Mouse (Mus musculus) brain, embryonic 14.5 days (tissue): ENCODE data around the gene Atp6v0e. TPM values are rescaled to one million over a fixed set of nuclear protein-coding genes. Genes with fewer than 3 reads are reported as not detected.

Experiments
- DNase-seq: peaks from one replicate; pipeline ENCODE4 v3.0.0-alpha.2; 2011; ENCODE audit warnings: low read depth
- CTCF ChIP-seq: fragments of 200-500 bp; IDR thresholded peaks from 2 replicates; pipeline ENCODE4 v1.5.1; 2012; ENCODE audit warnings: inconsistent platforms, mild to moderate bottlenecking, moderate library complexity, borderline replicate concordance; ENCODE audit not compliant: insufficient read depth, insufficient read length; ENCODE audit errors: extremely low read depth
- POLR2A ChIP-seq: fragments of 200-500 bp; IDR thresholded peaks from 2 replicates; pipeline ENCODE4 v1.6.1; 2012; ENCODE audit warnings: mild to moderate bottlenecking, inconsistent platforms, borderline replicate concordance; ENCODE audit not compliant: poor library complexity, insufficient read depth, insufficient read length, severe bottlenecking; ENCODE audit errors: extremely low read depth
- polyA plus RNA-seq: library from polyadenylated mRNA; depleted of rRNA; stranded (reverse); fragments of >200 nt; gene quantifications from 2 replicates; pipeline ENCODE4 v1.2.3, GENCODE M21; 2012

The Atp6v0e gene
- polyA plus RNA-seq, 1 experiment: 79.1 TPM

DNA sequence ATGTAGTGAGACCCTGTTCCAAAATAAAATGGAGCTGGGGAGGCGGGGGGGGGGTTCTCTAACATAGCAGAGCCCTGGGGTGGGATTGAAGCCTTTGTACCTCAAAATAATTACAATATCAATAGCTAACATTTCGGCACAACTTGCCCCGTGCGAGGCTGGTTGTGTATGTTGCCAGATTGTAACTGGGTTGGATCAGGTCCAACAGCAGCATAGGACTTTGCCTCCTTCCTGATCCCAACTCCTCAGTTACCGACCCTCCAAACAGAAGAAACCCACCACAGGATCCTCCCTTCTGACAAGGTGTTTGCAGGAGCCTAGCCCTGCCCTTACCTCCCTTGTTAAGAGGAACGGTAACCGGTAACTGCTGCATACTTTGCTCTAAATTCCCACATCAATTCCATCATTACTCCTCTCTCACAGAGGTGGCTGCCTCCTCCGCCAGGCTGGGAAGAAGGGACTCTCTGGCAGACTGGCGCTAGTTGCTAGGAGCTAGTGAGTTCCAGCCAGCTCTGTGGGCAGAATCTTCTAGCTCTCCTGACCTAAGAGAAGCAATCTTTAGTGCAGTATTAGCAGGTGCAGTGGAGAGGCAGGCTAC is 46.1 kb downstream of the Atp6v0e start:
- DNase-seq: peak; percentile 54

DNA sequence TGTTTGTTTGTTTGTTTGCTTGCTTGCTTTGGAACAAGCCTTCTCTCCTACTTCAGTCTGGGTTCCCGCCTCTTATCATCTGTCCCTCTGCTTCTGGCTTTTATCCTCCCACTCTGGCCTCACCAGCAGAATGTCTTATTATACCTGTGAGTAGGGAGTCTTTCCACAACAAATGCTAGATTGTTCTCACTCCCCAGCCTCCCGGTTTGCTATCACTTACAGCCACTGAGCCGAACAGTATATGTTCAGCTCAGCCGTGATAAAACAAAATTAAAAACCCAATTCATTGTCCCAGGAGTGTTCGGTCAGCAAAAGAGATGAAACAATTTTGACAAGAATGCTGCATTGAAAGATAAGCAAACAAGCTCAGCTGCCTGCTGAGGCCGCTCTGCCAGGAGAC is 47.0 kb downstream of the Atp6v0e start:
- TF ChIP-seq POLR2A (no peak), CTCF (no peak)
- DNase-seq: no peak

More for the DNA sequence above, 46.1 kb downstream of the Atp6v0e start:
- TF ChIP-seq CTCF (no peak), POLR2A (no peak)

DNA sequence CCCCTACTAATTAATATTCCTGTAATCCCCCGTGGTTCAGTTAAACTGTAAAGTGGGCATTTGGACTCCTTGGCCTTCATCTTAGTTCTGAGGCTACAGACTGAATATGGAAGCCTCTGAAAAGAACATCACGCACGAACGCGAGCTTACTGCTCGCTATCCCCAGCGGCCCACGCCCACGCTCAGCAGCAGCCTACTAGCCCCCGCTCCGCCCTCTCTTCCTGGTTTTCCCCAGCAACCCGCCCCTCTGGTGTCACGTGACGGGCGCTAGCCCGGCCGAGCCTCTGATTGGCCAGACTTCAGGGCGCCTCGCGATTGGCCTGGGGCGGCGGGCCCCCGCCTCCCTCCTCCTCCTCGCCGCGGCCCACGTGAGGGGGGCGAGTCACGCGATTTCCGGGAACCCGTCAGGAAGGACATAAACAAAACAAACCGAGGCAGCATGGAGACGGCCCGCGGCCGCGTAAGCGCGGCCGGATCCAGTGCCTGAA is 52.3 kb downstream of the Atp6v0e start, which contains the start of gene Crebrf:
Gene Crebrf (plus strand): TSS at position 380 of the 488 bp plus-strand sequence.
- TF ChIP-seq CTCF: no peak
- TF ChIP-seq POLR2A: peak; percentile 36; the same call in 1 of the 2 replicates
- DNase-seq: peak; percentile 99

DNA sequence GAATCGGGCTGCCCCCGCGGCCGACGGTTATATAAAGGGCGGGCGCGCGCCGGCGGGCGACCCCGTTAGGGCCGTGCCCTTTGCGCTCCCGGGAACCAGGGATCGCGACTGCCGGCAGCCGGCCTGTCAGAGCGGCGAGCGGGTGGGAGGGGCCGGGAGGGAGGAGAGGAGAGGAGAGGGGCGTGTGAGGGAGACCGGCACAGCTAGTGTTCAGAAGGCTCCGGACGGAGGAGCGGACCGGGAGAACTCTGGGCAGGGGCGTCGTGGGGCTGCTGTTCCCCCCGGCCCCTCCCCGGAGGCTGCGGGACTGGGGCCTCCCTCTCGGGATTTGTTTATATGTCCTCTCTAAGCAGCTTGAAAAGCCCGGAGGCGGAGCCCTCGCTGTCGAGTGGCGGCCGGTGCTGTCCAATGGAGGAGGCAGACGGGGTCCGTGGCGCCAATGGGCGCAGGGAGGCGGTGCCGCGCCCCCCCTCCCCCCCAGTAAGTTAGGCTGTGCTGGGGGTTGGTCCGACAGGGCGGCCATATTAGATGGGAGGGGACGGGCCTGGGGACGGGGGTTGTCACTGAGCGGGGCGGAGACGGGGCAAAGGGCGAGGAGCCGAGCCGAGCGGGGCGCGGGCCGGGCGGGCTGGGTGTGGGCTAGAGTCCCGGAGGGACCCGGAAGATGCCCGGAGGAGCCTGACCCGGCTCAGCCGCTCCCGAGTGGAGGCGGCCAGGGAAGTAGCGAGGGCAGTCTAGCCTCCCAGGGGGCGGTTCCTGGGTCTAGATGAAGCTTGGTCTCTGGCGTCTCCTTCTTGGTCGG is 53.1 kb downstream of the Atp6v0e start:
- peak; percentile 99 for DNase-seq
- TF ChIP-seq CTCF (no peak), POLR2A (peak; percentile 34; the same call in 1 of the 2 replicates)

DNA sequence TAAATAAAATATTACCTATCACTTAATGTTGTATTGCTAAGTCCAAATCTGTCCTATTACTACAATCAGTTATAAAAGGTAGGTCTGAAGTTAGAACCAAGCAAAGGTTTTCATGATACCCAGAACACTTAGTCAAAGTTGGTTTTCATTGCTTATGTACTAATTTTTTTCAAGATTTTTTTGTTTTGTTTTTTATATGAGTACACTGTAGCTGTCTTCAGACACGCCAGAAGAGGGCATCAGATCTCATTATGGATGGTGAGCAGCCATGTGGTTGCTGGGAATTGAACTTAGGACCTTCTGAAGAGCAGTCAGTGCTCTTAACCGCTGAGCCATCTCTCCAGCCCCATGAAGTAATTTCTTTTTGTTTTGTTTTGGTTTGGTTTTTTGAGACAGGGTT is 54.8 kb downstream of the Atp6v0e start:
- DNase-seq: no peak
- TF ChIP-seq POLR2A (no peak), CTCF (no peak)

DNA sequence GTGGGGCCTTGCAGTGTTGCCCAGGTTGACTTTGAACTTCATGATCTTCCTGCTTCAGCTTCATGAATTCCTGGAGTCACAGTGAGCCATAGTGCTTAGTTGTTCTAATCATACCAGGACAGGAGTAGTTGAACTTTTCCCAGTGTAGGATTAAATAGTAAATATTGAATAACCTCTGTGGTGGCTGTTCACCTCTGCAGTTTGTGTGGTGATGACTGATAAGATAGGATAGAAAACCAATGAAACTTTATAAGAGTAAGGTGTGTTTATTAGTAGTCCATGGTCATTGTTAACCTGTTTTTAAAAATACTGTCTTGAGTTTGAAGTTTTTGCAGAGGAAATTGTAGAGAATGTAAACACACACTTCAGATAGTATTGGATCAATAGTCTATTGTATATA is 56.4 kb downstream of the Atp6v0e start:
- no peak for TF ChIP-seq CTCF
- TF ChIP-seq POLR2A: no peak
- no peak for DNase-seq

DNA sequence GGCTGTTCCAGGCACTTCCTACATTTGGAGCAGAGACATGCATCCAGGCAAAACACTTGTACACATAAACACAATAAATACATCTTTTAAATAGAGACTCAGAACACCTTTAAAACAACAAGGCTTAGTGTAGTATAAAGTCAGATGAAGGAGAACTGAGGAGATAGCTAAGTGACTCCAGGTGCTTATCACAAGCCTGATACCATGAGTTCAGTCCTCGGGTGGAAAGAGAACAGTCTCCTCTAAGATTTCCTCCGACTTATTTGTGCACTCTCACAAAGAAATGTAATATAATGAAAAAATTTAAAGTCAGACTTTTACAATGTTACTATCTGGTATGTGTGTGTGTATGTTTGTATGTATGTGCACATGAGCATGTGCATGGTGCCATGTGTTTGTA is 58.8 kb downstream of the Atp6v0e start:
- no peak for DNase-seq
- no peak for TF ChIP-seq POLR2A
- TF ChIP-seq CTCF: no peak

DNA sequence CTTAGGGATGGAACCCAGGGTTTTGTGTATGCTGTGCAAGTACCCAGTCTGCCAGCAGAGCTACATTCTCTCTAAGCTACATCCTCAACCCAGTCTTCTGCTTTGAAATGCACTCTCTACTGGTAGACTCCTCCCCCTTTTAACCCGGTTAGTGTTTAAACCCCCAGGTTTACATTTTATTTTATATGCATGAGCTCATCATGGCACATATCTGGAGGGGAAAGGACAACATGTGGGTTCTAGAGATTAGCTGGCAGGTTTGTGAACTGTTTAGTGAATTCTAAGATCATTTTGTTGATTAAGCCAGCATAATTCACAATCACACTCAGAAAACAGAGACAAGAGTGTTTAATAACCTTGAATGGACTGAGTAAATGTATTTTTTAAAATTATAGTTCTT is 61.8 kb downstream of the Atp6v0e start:
- no peak for DNase-seq
- TF ChIP-seq CTCF: no peak
- TF ChIP-seq POLR2A: no peak

DNA sequence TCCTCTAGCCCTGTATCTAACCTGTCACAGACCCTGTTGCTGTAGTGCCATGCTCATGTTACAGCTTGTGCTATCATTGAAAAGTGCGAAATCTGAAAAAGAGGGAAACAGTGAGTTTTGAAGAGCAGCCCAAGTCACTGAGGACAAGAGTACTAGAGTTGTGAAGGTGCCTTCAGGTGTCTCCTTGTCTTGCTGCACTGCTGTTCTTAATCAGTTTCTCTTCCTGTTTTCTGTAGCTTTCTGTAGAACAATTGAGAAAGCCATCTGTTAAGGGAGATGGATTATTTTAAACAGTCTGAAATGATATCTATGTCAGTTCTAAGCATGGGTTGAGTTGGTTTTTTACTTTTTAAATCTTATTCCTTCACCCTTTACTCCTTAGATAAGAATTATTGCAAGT is 63.6 kb downstream of the Atp6v0e start:
- no peak for TF ChIP-seq POLR2A
- TF ChIP-seq CTCF: no peak
- DNase-seq: no peak

DNA sequence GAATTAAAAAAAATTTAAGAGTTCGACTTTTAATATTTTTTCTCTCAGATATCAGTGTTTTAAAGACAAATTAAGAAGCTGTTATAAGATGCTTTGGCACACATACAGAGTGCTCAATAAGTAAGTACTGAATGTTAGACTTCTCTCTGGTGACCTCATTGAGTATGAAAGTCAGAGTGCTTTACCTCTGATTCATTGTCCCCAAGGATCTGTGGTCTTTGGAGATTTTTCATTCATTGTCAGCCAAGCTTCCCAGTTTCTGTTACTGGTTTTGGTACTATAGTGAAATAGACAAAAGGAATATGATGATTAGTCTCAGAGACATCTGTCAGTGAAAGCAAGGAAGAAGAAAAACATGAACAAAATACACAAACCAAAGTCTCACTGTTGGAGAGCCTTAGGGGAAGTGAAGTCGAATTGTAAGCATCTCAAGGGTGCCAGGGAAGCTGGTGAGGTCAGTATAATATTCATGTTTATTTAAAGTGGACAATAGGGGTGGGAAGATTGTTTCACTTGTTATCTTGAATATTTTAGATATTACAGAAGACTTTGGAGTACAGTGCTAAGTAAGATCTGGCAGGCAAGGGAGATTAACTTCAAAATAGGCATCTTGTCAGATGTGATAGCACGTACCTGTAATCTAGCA is 64.2 kb downstream of the Atp6v0e start:
- DNase-seq: no peak
- no peak for TF ChIP-seq POLR2A
- no peak for TF ChIP-seq CTCF

DNA sequence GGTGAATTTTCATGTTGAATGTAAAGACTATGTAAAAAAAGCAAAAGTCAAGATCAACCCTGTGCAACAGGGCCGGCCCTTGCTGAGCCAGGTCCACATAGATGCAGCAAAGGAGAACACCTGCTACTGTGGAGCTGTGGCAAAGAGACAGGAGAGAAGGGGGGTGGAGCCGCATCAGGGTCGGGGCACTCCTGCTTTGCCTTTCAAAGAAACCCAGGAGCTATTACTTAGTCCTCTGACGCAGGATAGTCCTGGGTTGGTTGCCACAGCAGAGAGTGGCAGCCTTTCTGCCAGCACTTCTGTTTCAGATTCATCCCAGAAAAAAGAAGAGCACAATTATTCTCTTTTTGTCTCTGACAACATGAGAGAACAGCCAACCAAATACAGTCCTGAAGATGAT is 79.5 kb downstream of the Atp6v0e start:
- no peak for TF ChIP-seq POLR2A
- no peak for TF ChIP-seq CTCF
- no peak for DNase-seq
